In genomic region chr1:98189991-98190471, GRCm38 (mm10) we compare ENCODE assay signal across 9 mouse cellular contexts.
A peak's percentile ranks its signal among the peaks of the same experiment; 100 is the strongest.
DNase-seq lines count a peak whose midpoint lies in the region; ATAC-seq lines count a peak whose summit lies in the region.
"Had no signal": no experiment of that assay in that cellular context is flagged by ENCODE, and none has a peak within 500 bp of the region (broad histone marks: within the 10 kb centered on the region; RNA-seq: fewer than 3 reads in every experiment).

No protein-coding gene starts in this region.

- DNase-seq in frontal cortex, postnatal 25 days (ENCODE audit: low spot score in 2 of 2) = no peak
- DNase-seq in embryo, embryonic 11.5 days (ENCODE audit: low read depth, low spot score) = peak; percentile 51
- DNase-seq in mesoderm, embryonic 11.5 days (ENCODE audit: low read depth, low spot score) = peak; percentile 80
- no peak for DNase-seq in heart, postnatal 25 days (ENCODE audit: low spot score)
- no peak for DNase-seq in liver

- intact Hi-C loops in heart, postnatal 25 days (cut with DNase I) = no loop called here

- no peak overlapping the region for H3K4me3 ChIP-seq in hindbrain, embryonic 16.5 days (ENCODE audit: low read length)
- no peak overlapping the region for H3K4me3 ChIP-seq in stomach, embryonic 14.5 days (ENCODE audit: low read depth, low read length)
- H3K4me3 ChIP-seq: liver, embryonic 15.5 days had no signal

- WGBS in hindbrain, embryonic 16.5 days = 15% methylated on average over 6 of the region's 6 CpGs
- WGBS in stomach, embryonic 14.5 days = 28% methylated on average over 6 of the region's 6 CpGs

- peaks cover 24% of the 10 kb centered on the region for H3K4me1 ChIP-seq in hindbrain, embryonic 16.5 days (ENCODE audit: control insufficient read depth, insufficient read depth, low read depth, low read length)
- no peaks in the 10 kb centered on the region for H3K4me1 ChIP-seq in stomach, embryonic 14.5 days (ENCODE audit: control insufficient read depth, insufficient read depth, low read length)
- H3K4me1 ChIP-seq: liver, embryonic 15.5 days had no signal

- ATAC-seq in frontal cortex, adult (ENCODE audit: low TSS enrichment) = peak; percentile 82
- ATAC-seq in hindbrain, embryonic 16.5 days = peak; percentile 96
- ATAC-seq in stomach, embryonic 14.5 days (ENCODE audit: insufficient number of reproducible peaks, insufficient read depth, low FRiP score, low read depth) = peak; percentile 72; the same call in 1 of the 2 replicates

- no peak overlapping the region for H3K9ac ChIP-seq in hindbrain, embryonic 16.5 days (ENCODE audit: low read depth, low read length)
- H3K9ac ChIP-seq in stomach, embryonic 14.5 days (replicated peaks; ENCODE audit: low read depth, low read length) = no peak overlapping the region
- H3K9ac ChIP-seq: liver, embryonic 15.5 days had no signal

- H3K4me2 ChIP-seq in hindbrain, embryonic 16.5 days (ENCODE audit: low read length) = no peak overlapping the region; the same call in 1 of the 2 replicates
- H3K4me2 ChIP-seq in stomach, embryonic 14.5 days (replicated peaks; ENCODE audit: low read depth, low read length) = no peak overlapping the region
- H3K4me2 ChIP-seq: liver, embryonic 15.5 days had no signal

- no peaks in the 10 kb centered on the region for H3K9me3 ChIP-seq in hindbrain, embryonic 16.5 days (ENCODE audit: control insufficient read depth, low read length)
- no peaks in the 10 kb centered on the region for H3K9me3 ChIP-seq in stomach, embryonic 14.5 days (ENCODE audit: control insufficient read depth, low read depth, low read length)
- H3K9me3 ChIP-seq: liver, embryonic 15.5 days had no signal

- H3K27ac ChIP-seq in hindbrain, embryonic 16.5 days (ENCODE audit: low read depth, low read length) = peak overlapping the region; percentile 60
- no peak overlapping the region for H3K27ac ChIP-seq in stomach, embryonic 14.5 days (ENCODE audit: low read length)
- H3K27ac ChIP-seq: liver, embryonic 15.5 days had no signal

- H3K36me3 ChIP-seq in hindbrain, embryonic 16.5 days (ENCODE audit: control insufficient read depth, insufficient read depth, low read length) = no peaks in the 10 kb centered on the region
- H3K36me3 ChIP-seq in stomach, embryonic 14.5 days (ENCODE audit: control insufficient read depth, insufficient read depth, low read length) = no peaks in the 10 kb centered on the region
- H3K36me3 ChIP-seq: liver, embryonic 15.5 days had no signal

- H3K27me3 ChIP-seq in hindbrain, embryonic 16.5 days (replicated peaks; ENCODE audit: control insufficient read depth, insufficient read depth, low read length) = no peaks in the 10 kb centered on the region
- no peaks in the 10 kb centered on the region for H3K27me3 ChIP-seq in stomach, embryonic 14.5 days (ENCODE audit: control insufficient read depth, insufficient read depth, low read length)
- H3K27me3 ChIP-seq: liver, embryonic 15.5 days had no signal

Comparison
In these comparisons a context has a peak if more than half of its experiments do, and no peak if none do; other contexts are left out.
1. DNase-seq: peak in embryo, embryonic 11.5 days (single experiment) and mesoderm, embryonic 11.5 days (single experiment); none in frontal cortex, postnatal 25 days (0 of 2), heart, postnatal 25 days (single experiment) and liver (single experiment).
2. Peak in every context shown above with its lines, with median percentiles within 50 percentile points of each other: ATAC-seq.